Mouse (Mus musculus) gastrocnemius, postnatal 25 days (tissue): ENCODE data around the gene S1pr1. TPM values are rescaled to one million over a fixed set of nuclear protein-coding genes. Genes with fewer than 3 reads are reported as not detected.

Experiments used
- DNase-seq: peaks from one replicate; pipeline ENCODE4 v3.0.0; 2022
- total RNA-seq, 2 experiments: library from RNA; stranded (reverse); gene quantifications; 1 replicate in 1 of 2; 2 replicates in 1 of 2; pipeline ENCODE4 v1.2.3; 2021

The S1pr1 gene
- total RNA-seq, 2 experiments from 2014 or later: 17.0 to 18.8 TPM

GRCm38 (mm10) chr3:115673663-115674157, 41.2 kb downstream of the S1pr1 start:
- no peak for DNase-seq

GRCm38 (mm10) chr3:115672965-115673662, 41.8 kb downstream of the S1pr1 start:
- DNase-seq: no peak

- no peak for DNase-seq
These were observed 45.6 kb downstream of the S1pr1 start for GRCm38 (mm10) chr3:115669230-115669629.

- DNase-seq: no peak
These were observed 47.7 kb downstream of the S1pr1 start for GRCm38 (mm10) chr3:115667182-115667581.

- no peak for DNase-seq
These were observed 48.3 kb downstream of the S1pr1 start for GRCm38 (mm10) chr3:115666547-115666946.

GRCm38 (mm10) chr3:115664497-115664896, 50.4 kb downstream of the S1pr1 start:
- no peak for DNase-seq

- DNase-seq: peak; percentile 50
These were observed 54.0 kb downstream of the S1pr1 start for GRCm38 (mm10) chr3:115660701-115661460.

Other genes starting within 250 kb of the S1pr1 start
- 1 to 10 TPM; 6.5 to 6.6 TPM for gene Dph5, start 172.8 kb upstream of the S1pr1 start, total RNA-seq